Mouse (Mus musculus) midbrain, postnatal 0 days (tissue): ENCODE measurements around the gene Parp2. TPM values are rescaled to one million over a fixed set of nuclear protein-coding genes. Genes with fewer than 3 reads are reported as not detected.
"Not testable (repeated sequence)": the region's sequence is repeated elsewhere in the genome, so short reads cannot be mapped to it uniquely, and the experiment has no call there.

Experiments used
- ATAC-seq: fragments of 200-750 bp; cut with Nextera tagmentation; 2 replicates; pipeline ENCODE4 v1.8.0; 2017; ENCODE audit warnings: moderate number of reproducible peaks, mild to moderate bottlenecking, moderate TSS enrichment, moderate library complexity; ENCODE audit not compliant: low FRiP score
- DNase-seq: peaks from one replicate; pipeline ENCODE4 v3.0.0-alpha.2; 2015; ENCODE audit warnings: low spot score
- H3K27ac ChIP-seq: fragments of 300-500 bp; sonication (generic); 2 replicates; pipeline ENCODE4 v1.5.1; 2014; ENCODE audit warnings: low read depth, mild to moderate bottlenecking, low read length, mixed read lengths
- H3K27me3 ChIP-seq: fragments of 300-500 bp; sonication (generic); 2 replicates; pipeline ENCODE4 v1.6.1; 2014; ENCODE audit warnings: low read length, control low read depth, mixed read lengths; ENCODE audit not compliant: insufficient read depth
- H3K36me3 ChIP-seq: fragments of 300-500 bp; sonication (generic); 2 replicates; pipeline ENCODE4 v1.6.1; 2014; ENCODE audit warnings: low read length, control low read depth, mixed read lengths; ENCODE audit not compliant: insufficient read depth
- H3K4me1 ChIP-seq: fragments of 300-500 bp; sonication (generic); 2 replicates; pipeline ENCODE4 v1.6.1; 2014; ENCODE audit warnings: mild to moderate bottlenecking, control low read depth, antibody characterized with exemption, low read length, mixed read lengths; ENCODE audit not compliant: insufficient read depth
- H3K4me2 ChIP-seq: fragments of 300-500 bp; sonication (generic); 2 replicates; pipeline ENCODE4 v1.6.1; 2014; ENCODE audit warnings: low read depth, mild to moderate bottlenecking, low read length, mixed read lengths; ENCODE audit not compliant: poor library complexity, severe bottlenecking
- H3K4me3 ChIP-seq: fragments of 300-500 bp; sonication (generic); 2 replicates; pipeline ENCODE4 v1.5.1; 2014; ENCODE audit warnings: low read depth, mild to moderate bottlenecking, low read length, moderate library complexity
- H3K9ac ChIP-seq: fragments of 300-500 bp; sonication (generic); replicated peaks from 2 replicates; pipeline ENCODE4 v1.6.1; 2014; ENCODE audit warnings: mild to moderate bottlenecking, low read length, moderate library complexity, mixed read lengths; ENCODE audit not compliant: poor library complexity, severe bottlenecking
- H3K9me3 ChIP-seq: fragments of 300-500 bp; sonication (generic); 2 replicates; pipeline ENCODE4 v1.6.1; 2016; ENCODE audit warnings: low read length, control low read depth
- CTCF ChIP-seq: IDR thresholded peaks from 2 replicates; pipeline ENCODE4 v1.5.1; 2016; ENCODE audit warnings: antibody characterized with exemption, mild to moderate bottlenecking
- WGBS: fragments of 180-500 bp; shearing (Covaris S2); extraction: QIAGEN DNeasy Blood & Tissue Kit; methylation state at CpG from one replicate; pipeline ENCODE4 v1.1.7; 2014; 5-methylcytosine and 5-hydroxymethylcytosine counted together
- polyA plus RNA-seq: library from polyadenylated mRNA; unstranded; fragments of >200 nt; fragmentation: Nextera tagmentation; extraction: Ambion mirVana; gene quantifications from 2 replicates; pipeline ENCODE4 v1.2.1, GENCODE M21; 2015
- total RNA-seq: library from RNA; depleted of rRNA; stranded (reverse); fragments of >200 nt; gene quantifications from 2 replicates; pipeline ENCODE4 v1.2.3, GENCODE M21; 2014

Parp2 gene
- total and polyA plus RNA-seq, 2 experiments from 2014 or later: 16.3 to 30.7 TPM

DNA sequence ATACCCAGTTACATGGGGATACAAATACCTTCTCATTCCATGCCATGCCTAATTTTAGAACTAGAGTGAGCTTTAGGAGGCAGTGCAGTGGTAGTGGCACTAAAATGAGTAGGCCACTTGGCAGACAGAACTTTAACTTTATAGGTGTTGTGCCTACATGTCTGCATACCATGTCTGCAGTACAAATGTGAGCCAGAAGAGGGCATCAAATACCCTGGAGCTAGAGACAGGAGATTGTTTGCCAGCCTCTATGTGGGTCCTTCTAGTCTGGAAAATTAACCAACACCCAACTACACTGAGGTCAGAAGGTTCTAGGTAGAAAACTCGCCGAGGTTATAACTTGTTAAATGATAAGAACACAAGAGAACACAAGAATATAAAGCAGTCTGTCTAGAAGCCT is 9.1 kb upstream of the Parp2 start:
- no peak overlapping the region for H3K4me2 ChIP-seq
- 65% methylated on average over 2 of the region's 2 CpGs for WGBS
- H3K36me3 ChIP-seq: no peaks in the 10 kb centered on the region
- DNase-seq (peak; percentile 17), ATAC-seq (no peak)
- no peak overlapping the region for H3K9ac ChIP-seq
- H3K27me3 ChIP-seq: no peaks in the 10 kb centered on the region
- no peaks in the 10 kb centered on the region for H3K4me1 ChIP-seq
- H3K9me3 ChIP-seq: no peaks in the 10 kb centered on the region
- H3K4me3 ChIP-seq: no peak overlapping the region
- H3K27ac ChIP-seq: no peak overlapping the region
- TF ChIP-seq CTCF: peak; percentile 62

DNA sequence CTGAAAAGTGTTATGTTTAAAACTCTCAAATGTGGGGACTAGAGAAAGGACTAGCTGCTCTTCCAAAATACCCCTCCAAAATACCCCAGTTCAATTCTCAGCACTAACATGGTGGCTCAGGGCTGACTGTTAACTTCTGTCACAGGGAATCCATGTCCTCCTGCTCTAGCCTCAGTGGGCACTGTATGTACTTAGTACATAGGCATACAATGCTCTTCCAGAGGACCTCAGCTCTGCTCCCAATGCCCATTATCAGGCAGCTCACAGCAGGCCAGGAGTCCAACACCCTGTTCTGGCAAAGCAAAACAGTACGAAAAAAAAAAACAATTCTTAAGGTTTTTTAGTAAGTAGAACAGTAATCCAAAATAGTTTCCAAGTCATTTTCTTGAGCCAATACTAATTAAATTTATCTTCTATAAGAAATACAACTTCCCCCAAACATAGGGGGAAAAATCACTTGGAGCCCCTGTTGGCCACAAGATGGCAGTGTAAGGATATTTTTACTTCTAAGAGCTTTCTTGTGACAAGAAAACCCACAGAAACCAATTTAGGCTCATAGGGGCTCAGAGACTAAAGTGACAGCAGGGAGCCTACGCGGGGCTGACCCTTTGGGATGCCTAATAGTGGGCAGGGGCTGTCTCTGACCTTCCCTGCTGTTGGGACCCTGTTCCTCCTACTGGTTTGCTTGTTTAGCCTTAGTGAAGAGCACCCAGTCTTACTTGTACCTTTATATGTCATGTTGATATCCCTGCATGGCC is 8.0 kb upstream of the Parp2 start:
- Histone ChIP-seq H3K9ac (no peak overlapping the region), H3K4me3 (no peak overlapping the region), H3K9me3 (no peaks in the 10 kb centered on the region), H3K4me2 (0 out of 2 replicates have a peak overlapping the region, but pooled peaks have one; percentile 9), H3K4me1 (no peaks in the 10 kb centered on the region), H3K27ac (no peak overlapping the region), H3K36me3 (no peaks in the 10 kb centered on the region), H3K27me3 (no peaks in the 10 kb centered on the region)
- ATAC-seq: peak; percentile 26; the same call in 1 of the 2 replicates
- DNase-seq: peak; percentile 78
- WGBS: 4% methylated on average over 3 of the region's 3 CpGs
- peak; percentile 78 for TF ChIP-seq CTCF

DNA sequence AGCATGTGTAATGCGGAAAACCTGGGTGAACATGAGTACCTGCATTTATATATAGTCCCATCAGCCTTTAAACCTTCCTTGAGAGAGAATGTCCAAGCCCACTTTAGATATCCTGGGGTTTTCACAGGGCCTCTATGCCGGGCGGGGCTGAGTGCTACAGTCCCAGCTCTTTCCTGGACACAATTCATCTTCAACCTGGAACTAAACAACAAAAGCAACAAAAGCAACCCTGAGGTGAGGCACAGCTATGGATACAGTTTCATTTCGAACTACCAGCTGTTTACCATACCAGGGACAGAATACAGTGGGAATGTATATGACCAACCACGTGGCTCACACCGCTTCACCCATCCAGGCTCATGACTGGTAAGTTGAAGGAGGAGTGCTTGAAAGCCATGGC is 5.2 kb upstream of the Parp2 start:
- TF ChIP-seq CTCF: no peak
- Histone ChIP-seq H3K27me3 (no peaks in the 10 kb centered on the region), H3K9me3 (no peaks in the 10 kb centered on the region), H3K4me1 (no peaks in the 10 kb centered on the region), H3K4me3 (no peak overlapping the region), H3K36me3 (no peaks in the 10 kb centered on the region), H3K4me2 (no peak overlapping the region), H3K27ac (no peak overlapping the region), H3K9ac (no peak overlapping the region)
- no peak for DNase-seq
- 89% methylated on average over 6 of the region's 6 CpGs for WGBS
- no peak for ATAC-seq

GRCm38 (mm10) chr14:50802843-50803562 is 4.6 kb upstream of the Parp2 start:
- Histone ChIP-seq H3K4me2 (no peak overlapping the region), H3K9ac (no peak overlapping the region), H3K4me3 (no peak overlapping the region), H3K27me3 (no peaks in the 10 kb centered on the region), H3K36me3 (no peaks in the 10 kb centered on the region), H3K9me3 (no peaks in the 10 kb centered on the region), H3K4me1 (no peaks in the 10 kb centered on the region), H3K27ac (no peak overlapping the region)
- 60% methylated on average over 4 of the region's 4 CpGs for WGBS
- TF ChIP-seq CTCF: peak; percentile 83
- ATAC-seq (no peak), DNase-seq (peak; percentile 42)

- Histone ChIP-seq H3K27ac (no peak overlapping the region), H3K27me3 (no peaks in the 10 kb centered on the region), H3K9me3 (no peaks in the 10 kb centered on the region), H3K9ac (no peak overlapping the region), H3K4me3 (no peak overlapping the region), H3K4me1 (no peaks in the 10 kb centered on the region), H3K36me3 (no peaks in the 10 kb centered on the region), H3K4me2 (no peak overlapping the region)
- no peak for DNase-seq
- no peak for ATAC-seq
- 79% methylated on average over 13 of the region's 13 CpGs for WGBS
- TF ChIP-seq CTCF: no peak
Measured at GRCm38 (mm10) chr14:50804683-50805082, 3.0 kb upstream of the Parp2 start.

DNA sequence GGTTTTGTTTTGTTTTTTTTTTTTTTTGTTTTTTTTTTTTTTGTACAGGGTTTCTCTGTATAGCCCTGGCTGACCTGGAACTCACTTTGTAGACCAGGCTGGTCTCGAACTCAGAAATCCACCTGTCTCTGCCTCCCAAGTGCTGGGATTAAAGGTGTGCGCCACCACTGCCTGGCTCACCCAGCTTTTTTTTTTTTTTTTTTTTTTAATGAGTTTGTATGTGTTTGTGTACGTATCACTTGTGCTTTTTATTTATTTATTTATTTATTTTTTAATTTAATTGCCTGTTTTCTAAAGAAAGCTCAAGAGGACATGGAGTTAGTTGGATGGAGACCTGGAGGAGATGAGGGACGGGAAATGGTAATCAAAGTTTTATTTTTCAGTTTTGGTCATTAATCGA is 1.2 kb upstream of the Parp2 start:
- Histone ChIP-seq H3K4me3 (peak overlapping the region; percentile 51), H3K4me2 (peak overlapping the region; percentile 48), H3K27ac (peak overlapping the region; percentile 83)
- not testable (repeated sequence) for H3K9me3 ChIP-seq, H3K27me3 ChIP-seq, H3K9ac ChIP-seq, H3K36me3 ChIP-seq, DNase-seq, H3K4me1 ChIP-seq, ATAC-seq
- WGBS: 87% methylated on average over 5 of the region's 5 CpGs
